Mouse (Mus musculus) stomach, embryonic 16.5 days (tissue): ENCODE results near the gene Gm2174. TPM values are rescaled to one million over a fixed set of nuclear protein-coding genes. Genes with fewer than 3 reads are reported as not detected.

ENCODE experiments used
- ATAC-seq: fragments of 200-750 bp; cut with Nextera tagmentation; 2 replicates; pipeline ENCODE4 v1.8.0; 2017; ENCODE audit warnings: moderate number of reproducible peaks, moderate TSS enrichment; ENCODE audit not compliant: insufficient read depth, low FRiP score
- H3K27ac ChIP-seq: fragments of 300-500 bp; sonication (generic); 2 replicates; pipeline ENCODE4 v1.5.1; 2014; ENCODE audit warnings: low read length
- H3K27me3 ChIP-seq: fragments of 300-500 bp; sonication (generic); 2 replicates; pipeline ENCODE4 v1.6.1; 2014; ENCODE audit warnings: low read length, control low read depth, mixed read lengths; ENCODE audit not compliant: control insufficient read depth, insufficient read depth
- H3K36me3 ChIP-seq: fragments of 300-500 bp; sonication (generic); 2 replicates; pipeline ENCODE4 v1.6.1; 2014; ENCODE audit warnings: low read length; ENCODE audit not compliant: control insufficient read depth, insufficient read depth
- H3K4me1 ChIP-seq: fragments of 300-500 bp; sonication (generic); 2 replicates; pipeline ENCODE4 v1.6.1; 2014; ENCODE audit warnings: low read length, control low read depth, mixed read lengths; ENCODE audit not compliant: control insufficient read depth, insufficient read depth
- H3K4me2 ChIP-seq: fragments of 300-500 bp; sonication (generic); 2 replicates; pipeline ENCODE4 v1.6.1; 2014; ENCODE audit warnings: low read depth, low read length, mixed read lengths
- H3K4me3 ChIP-seq: fragments of 300-500 bp; sonication (generic); replicated peaks from 2 replicates; pipeline ENCODE4 v1.5.1; 2014; ENCODE audit warnings: mild to moderate bottlenecking, low read length
- H3K9ac ChIP-seq: fragments of 300-500 bp; sonication (generic); 2 replicates; pipeline ENCODE4 v1.6.1; 2014; ENCODE audit warnings: low read length
- H3K9me3 ChIP-seq: fragments of 300-500 bp; sonication (generic); replicated peaks from 2 replicates; pipeline ENCODE4 v1.6.1; 2016; ENCODE audit warnings: low read length, control low read depth; ENCODE audit not compliant: control insufficient read depth
- WGBS: fragments of 180-500 bp; shearing (Covaris S2); extraction: QIAGEN DNeasy Blood & Tissue Kit; methylation state at CpG from one replicate; pipeline ENCODE4 v1.1.7; 2014; 5-methylcytosine and 5-hydroxymethylcytosine counted together
- polyA plus RNA-seq: library from polyadenylated mRNA; unstranded; fragments of >200 nt; fragmentation: Nextera tagmentation; extraction: Ambion mirVana; gene quantifications from 2 replicates; pipeline ENCODE4 v1.2.1, GENCODE M21; 2015

The Gm2174 gene
- polyA plus RNA-seq, 1 experiment from 2014 or later, result 2.4 TPM

- Histone ChIP-seq H3K4me1 (0 out of 2 replicates have a peak, but pooled peaks cover 3% of the 10 kb centered on the region), H3K9me3 (no peaks in the 10 kb centered on the region), H3K9ac (peak within 1 kb of the TSS; percentile 85), H3K4me2 (peak within 1 kb of the TSS; percentile 54), H3K27me3 (no peaks in the 10 kb centered on the region), H3K36me3 (no peaks in the 10 kb centered on the region), H3K27ac (peak within 1 kb of the TSS; percentile 91), H3K4me3 (peak within 1 kb of the TSS; percentile 60)
- 10% methylated on average over 22 of the region's 22 CpGs for WGBS
- peak; percentile 84 for ATAC-seq
Measured at GRCm38 (mm10) chrX:56454671-56455371, 7.1 kb downstream of the Gm2174 start, which contains the start of gene Ints6l. Gene Ints6l, plus strand, starts transcription at chrX:56454857.

DNA sequence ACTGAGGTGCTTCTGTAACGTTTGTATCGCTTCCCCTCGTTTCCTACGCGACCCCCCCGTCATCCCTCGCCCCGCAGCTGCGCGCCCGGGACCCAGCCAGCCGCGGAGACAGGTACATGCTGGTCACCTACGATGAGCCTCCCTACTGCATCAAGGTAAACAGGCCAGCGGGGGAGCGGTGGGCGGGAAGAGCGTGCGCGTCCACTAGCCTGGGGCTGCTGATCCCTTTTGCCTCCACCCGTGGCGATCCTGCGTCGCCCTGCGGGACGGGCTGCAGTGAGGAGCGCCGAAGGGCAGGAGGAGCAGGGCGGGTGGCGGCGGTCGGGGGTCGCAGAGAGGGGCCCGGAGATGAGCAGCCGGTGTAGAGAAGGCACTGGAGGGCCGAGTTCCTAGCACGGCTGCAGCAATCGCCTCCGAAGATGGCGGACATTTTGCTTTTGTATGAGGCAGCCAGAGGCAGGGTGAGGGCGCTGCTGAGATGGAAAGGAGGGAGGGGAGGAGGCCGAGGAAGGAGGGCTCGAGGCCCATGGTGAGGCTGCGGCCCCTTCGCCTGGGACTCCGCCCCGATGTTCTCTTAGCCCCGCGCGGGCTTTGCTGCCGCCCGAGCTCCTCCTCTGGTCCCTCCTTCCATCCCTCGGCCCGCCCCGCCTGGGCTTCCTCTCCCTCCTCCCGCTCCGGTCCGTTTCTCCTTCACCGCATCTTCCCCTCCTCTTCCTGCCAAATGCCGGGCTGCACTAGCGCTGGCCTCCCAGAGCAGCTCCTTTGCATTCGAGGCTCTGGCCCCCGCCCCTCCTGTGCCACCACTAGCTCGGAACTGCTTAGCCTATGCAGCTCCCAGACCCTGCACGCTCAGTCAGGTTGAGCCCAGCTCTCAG is 7.8 kb downstream of the Gm2174 start:
- Histone ChIP-seq H3K36me3 (no peaks in the 10 kb centered on the region), H3K4me3 (peak overlapping the region; percentile 60), H3K9me3 (no peaks in the 10 kb centered on the region), H3K4me2 (peak overlapping the region; percentile 54), H3K4me1 (0 out of 2 replicates have a peak, but pooled peaks cover 3% of the 10 kb centered on the region), H3K9ac (peak overlapping the region; percentile 85), H3K27ac (peak overlapping the region; percentile 91), H3K27me3 (no peaks in the 10 kb centered on the region)
- WGBS, result 20% methylated on average over 46 of the region's 65 CpGs
- peak; percentile 97 for ATAC-seq

DNA sequence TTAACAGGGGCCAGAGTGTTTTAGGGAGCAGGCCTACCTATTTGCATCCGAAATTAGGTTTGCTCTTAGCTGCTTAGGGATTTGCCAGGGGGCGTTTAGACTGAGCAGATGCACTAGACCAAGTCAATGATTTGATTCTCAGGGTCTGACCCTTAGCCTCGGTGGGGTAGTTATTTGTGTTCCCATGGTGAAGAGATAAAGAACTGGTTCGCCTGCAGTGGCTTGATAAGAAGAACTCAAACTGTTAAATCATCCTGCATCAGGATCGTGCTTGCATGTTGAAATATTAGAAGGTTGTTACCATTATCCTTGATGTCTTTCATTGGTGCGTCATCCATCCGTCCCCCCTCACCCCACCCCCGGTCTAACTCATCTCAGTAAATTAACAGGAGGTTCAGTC is 8.6 kb downstream of the Gm2174 start:
- WGBS, result 13% methylated on average over 8 of the region's 8 CpGs

DNA sequence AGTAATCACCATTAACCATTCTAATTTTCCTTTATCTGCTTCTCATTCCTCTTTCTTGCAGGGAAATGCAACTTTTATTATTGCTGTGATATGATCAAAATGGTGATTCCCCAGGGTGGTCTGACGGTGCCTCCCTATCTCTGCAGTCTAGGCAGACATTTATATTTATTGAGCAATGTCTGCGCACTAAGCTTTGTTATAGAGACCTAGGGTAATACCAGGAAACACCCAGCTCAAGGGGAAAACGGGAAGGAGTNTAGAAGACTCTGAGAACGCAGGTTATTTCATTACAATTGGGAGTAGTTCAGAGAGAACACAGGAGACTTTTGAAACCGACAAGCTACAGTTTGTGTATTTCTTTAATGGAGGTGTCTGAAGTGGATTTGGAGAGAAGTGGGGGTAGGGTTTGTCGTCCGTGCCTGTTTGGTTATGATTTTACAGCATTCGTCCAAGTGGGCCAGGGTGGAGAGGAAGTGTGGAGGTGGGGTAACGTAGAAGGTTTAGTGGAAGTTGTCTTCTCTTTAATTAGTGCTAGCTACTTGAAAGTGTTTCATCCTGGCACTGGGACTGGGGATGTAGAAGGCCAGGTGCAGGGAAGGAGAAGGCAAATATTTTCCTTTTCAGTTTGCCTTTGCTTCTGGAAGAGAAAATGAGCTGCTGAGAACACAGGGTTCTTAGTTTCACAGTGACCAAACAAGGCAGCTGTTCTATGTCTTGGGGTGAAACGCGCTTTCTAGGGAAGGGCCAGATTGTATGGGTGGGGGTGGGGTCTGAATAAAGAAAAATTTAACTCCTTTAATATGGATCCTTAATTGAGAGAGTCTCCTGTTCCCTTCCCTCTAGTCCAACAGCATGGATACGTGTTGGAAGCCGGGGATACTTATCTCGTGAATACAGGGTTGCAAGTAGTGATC is 14.5 kb downstream of the Gm2174 start:
- Histone ChIP-seq H3K4me2 (peak overlapping the region; percentile 35; the same call in 1 of the 2 replicates), H3K9me3 (no peaks in the 10 kb centered on the region), H3K36me3 (no peaks in the 10 kb centered on the region), H3K4me1 (peaks cover 11% of the 10 kb centered on the region), H3K4me3 (no peak overlapping the region), H3K27ac (peak overlapping the region; percentile 77), H3K27me3 (no peaks in the 10 kb centered on the region), H3K9ac (no peak overlapping the region)
- WGBS, result 36% methylated on average over 14 of the region's 14 CpGs
- 0 out of 2 replicates have a peak, but pooled peaks have one; percentile 29 for ATAC-seq

More for the DNA sequence above, 8.6 kb downstream of the Gm2174 start:
- Histone ChIP-seq H3K4me1 (0 out of 2 replicates have a peak, but pooled peaks cover 3% of the 10 kb centered on the region), H3K36me3 (no peaks in the 10 kb centered on the region), H3K4me3 (peak overlapping the region; percentile 60), H3K27me3 (no peaks in the 10 kb centered on the region), H3K27ac (peak overlapping the region; percentile 55; the same call in 1 of the 2 replicates), H3K4me2 (peak overlapping the region; percentile 54), H3K9ac (peak overlapping the region; percentile 60), H3K9me3 (no peaks in the 10 kb centered on the region)
- peak; percentile 8; the same call in 1 of the 2 replicates for ATAC-seq

GRCm38 (mm10) chrX:56464906-56465305 is 17.1 kb downstream of the Gm2174 start:
- no peak overlapping the region for H3K27ac ChIP-seq
- ATAC-seq, result no peak
- WGBS, result 50% methylated on average over 1 of the region's 1 CpGs

DNA sequence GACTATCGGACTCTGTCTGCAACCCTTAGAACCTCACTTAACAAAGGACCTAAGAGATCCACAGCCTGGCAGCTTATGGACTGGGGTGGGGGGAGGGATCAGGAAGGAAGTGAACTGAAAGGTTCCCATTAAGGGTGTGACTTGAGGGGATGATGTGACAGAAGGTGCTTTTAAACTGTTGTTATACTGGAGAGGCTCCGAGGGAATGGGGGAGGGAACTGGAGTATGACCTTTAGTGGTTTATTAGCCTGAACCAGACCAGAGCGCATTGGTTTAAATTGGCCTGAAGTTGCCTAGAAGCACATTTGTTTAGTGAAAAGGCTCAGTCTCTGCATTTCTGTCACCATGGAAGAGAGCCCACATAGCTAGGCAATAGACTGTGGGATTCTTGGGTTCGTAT is 19.9 kb downstream of the Gm2174 start:
- H3K36me3 ChIP-seq, result no peaks in the 10 kb centered on the region
- peaks cover 8% of the 10 kb centered on the region; the same call in 1 of the 2 replicates for H3K4me1 ChIP-seq
- peak overlapping the region; percentile 46; the same call in 1 of the 2 replicates for H3K27ac ChIP-seq
- WGBS, result 51% methylated on average over 4 of the region's 4 CpGs
- H3K4me2 ChIP-seq, result no peak overlapping the region
- H3K9me3 ChIP-seq, result no peaks in the 10 kb centered on the region
- no peak overlapping the region for H3K9ac ChIP-seq
- H3K27me3 ChIP-seq, result no peaks in the 10 kb centered on the region
- no peak overlapping the region for H3K4me3 ChIP-seq
- no peak for ATAC-seq

More at GRCm38 (mm10) chrX:56464906-56465305, 17.1 kb downstream of the Gm2174 start:
- H3K9me3 ChIP-seq, result no peaks in the 10 kb centered on the region
- H3K9ac ChIP-seq, result no peak overlapping the region
- H3K36me3 ChIP-seq, result no peaks in the 10 kb centered on the region
- H3K27me3 ChIP-seq, result no peaks in the 10 kb centered on the region
- no peak overlapping the region for H3K4me3 ChIP-seq
- no peak overlapping the region for H3K4me2 ChIP-seq
- peaks cover 16% of the 10 kb centered on the region for H3K4me1 ChIP-seq

- no peaks in the 10 kb centered on the region for H3K27me3 ChIP-seq
- no peak overlapping the region for H3K9ac ChIP-seq
- H3K27ac ChIP-seq, result no peak overlapping the region
- H3K36me3 ChIP-seq, result no peaks in the 10 kb centered on the region
- peaks cover 7% of the 10 kb centered on the region; the same call in 1 of the 2 replicates for H3K4me1 ChIP-seq
- ATAC-seq, result no peak
- no peak overlapping the region for H3K4me2 ChIP-seq
- no peaks in the 10 kb centered on the region for H3K9me3 ChIP-seq
- WGBS, result 51% methylated on average over 6 of the region's 6 CpGs
- no peak overlapping the region for H3K4me3 ChIP-seq
Measured at GRCm38 (mm10) chrX:56468422-56468821, 20.7 kb downstream of the Gm2174 start.

DNA sequence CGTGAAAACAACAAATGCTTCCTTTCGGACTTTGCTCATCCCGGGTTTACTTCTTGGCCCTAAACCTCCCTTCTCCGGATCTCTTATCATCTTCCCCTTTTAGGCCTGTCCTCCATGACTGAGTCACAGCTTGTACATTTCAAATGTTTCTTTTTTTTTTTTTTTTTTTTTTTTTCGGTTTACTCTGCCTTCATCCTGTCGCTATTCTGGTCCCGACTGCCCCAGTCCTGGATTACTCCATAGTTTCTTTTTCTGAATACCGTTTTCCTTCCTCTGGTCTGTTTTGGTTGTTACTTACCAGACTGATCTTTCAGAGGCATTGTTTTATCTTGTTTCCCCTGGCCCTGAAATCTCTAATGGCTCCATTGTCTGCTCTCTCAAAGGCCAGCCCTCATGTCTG is 26.3 kb downstream of the Gm2174 start:
- Histone ChIP-seq H3K27ac (no peak overlapping the region), H3K9me3 (no peaks in the 10 kb centered on the region), H3K4me2 (no peak overlapping the region), H3K9ac (no peak overlapping the region), H3K27me3 (no peaks in the 10 kb centered on the region), H3K4me3 (no peak overlapping the region), H3K36me3 (no peaks in the 10 kb centered on the region), H3K4me1 (no peaks in the 10 kb centered on the region)
- 46% methylated on average over 8 of the region's 8 CpGs for WGBS
- no peak for ATAC-seq
